Comparison of ENCODE assay signal across 23 mouse cellular contexts in the genomic region with DNA sequence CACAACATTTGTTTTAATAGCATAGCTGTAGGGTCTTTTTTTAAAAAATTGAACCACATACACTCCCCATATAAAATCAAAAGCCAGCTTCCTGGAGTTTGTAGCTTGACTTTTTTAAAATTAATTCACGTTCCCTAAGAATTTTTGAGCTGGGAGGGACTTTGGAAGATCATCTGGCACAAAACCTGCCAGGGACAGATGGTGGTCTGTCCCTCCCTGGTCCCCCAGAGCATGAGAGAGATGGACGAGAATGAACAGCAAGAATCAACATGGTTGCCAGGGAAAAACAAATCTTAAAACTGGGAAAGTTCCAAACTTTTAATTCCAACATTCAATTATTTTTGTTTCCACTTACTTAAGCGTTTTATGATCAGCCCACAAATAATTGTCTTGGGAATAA.
A peak's percentile ranks its signal among the peaks of the same experiment; 100 is the strongest.
DNase-seq lines count a peak whose midpoint lies in the region; ATAC-seq and TF ChIP-seq lines count a peak whose summit lies in the region.
"Had no signal": no experiment of that assay in that cellular context is flagged by ENCODE, and none has a peak within 500 bp of the region (broad histone marks: within the 10 kb centered on the region; RNA-seq: fewer than 3 reads in every experiment).

No protein-coding gene starts in this region.

- peaks cover 2% of the 10 kb centered on the region for H3K4me1 ChIP-seq in hindbrain, postnatal 0 days (ENCODE audit: insufficient read depth, low read length)
- H3K4me1 ChIP-seq in hindbrain, embryonic 11.5 days (replicated peaks; ENCODE audit: control insufficient read depth, insufficient read depth, low read length) = no peaks in the 10 kb centered on the region
- peaks cover 1% of the 10 kb centered on the region; the same call in 1 of the 2 replicates for H3K4me1 ChIP-seq in midbrain, postnatal 0 days (ENCODE audit: insufficient read depth, low read length)
- peaks cover 7% of the 10 kb centered on the region for H3K4me1 ChIP-seq in midbrain, embryonic 13.5 days (replicated peaks)
- H3K4me1 ChIP-seq: embryonic facial prominence, embryonic 10.5 days; embryonic facial prominence, embryonic 12.5 days had no signal

- peak; percentile 74 to 82 for DNase-seq in cerebellum, postnatal 10 days
- DNase-seq in cerebellum, postnatal 25 days = no peak
- peak; percentile 35 for DNase-seq in hindbrain, postnatal 0 days (ENCODE audit: low spot score)
- DNase-seq in hindbrain, embryonic 11.5 days (ENCODE audit: low spot score) = no peak
- DNase-seq in midbrain, postnatal 0 days (ENCODE audit: low spot score) = peak; percentile 34
- DNase-seq: adrenal gland, adult 8-10 months; adrenal gland, postnatal 14 days; adrenal gland, postnatal 36 days; B cell, adult 2 months; cerebellum, adult 11-12 months; cerebellum, adult 2 months; cerebellum, adult 9-10 months; forebrain, postnatal 0 days had no signal

- no peak overlapping the region for H3K4me2 ChIP-seq in hindbrain, postnatal 0 days (ENCODE audit: low read depth, low read length)
- no peak overlapping the region for H3K4me2 ChIP-seq in hindbrain, embryonic 11.5 days (replicated peaks; ENCODE audit: low read depth, low read length)
- no peak overlapping the region for H3K4me2 ChIP-seq in midbrain, postnatal 0 days (ENCODE audit: low read depth, low read length, poor library complexity, severe bottlenecking)
- no peak overlapping the region for H3K4me2 ChIP-seq in midbrain, embryonic 13.5 days (replicated peaks)
- H3K4me2 ChIP-seq: embryonic facial prominence, embryonic 12.5 days; forebrain, embryonic 13.5 days; forebrain, embryonic 15.5 days had no signal

- no peak for ATAC-seq in hindbrain, postnatal 0 days
- ATAC-seq in hindbrain, embryonic 11.5 days (ENCODE audit: low FRiP score) = no peak
- ATAC-seq in midbrain, postnatal 0 days (ENCODE audit: low FRiP score) = no peak
- ATAC-seq in midbrain, embryonic 13.5 days = no peak
- ATAC-seq: activated CD4-positive, CD25-positive, alpha-beta regulatory T cell, adult 4 months; CD4-positive, CD25-positive, alpha-beta regulatory T cell, adult 4 months; forebrain, embryonic 13.5 days; forebrain, embryonic 15.5 days; forebrain, postnatal 0 days; Patski had no signal

- no peaks in the 10 kb centered on the region for H3K36me3 ChIP-seq in hindbrain, postnatal 0 days (ENCODE audit: insufficient read depth, low read length)
- no peaks in the 10 kb centered on the region for H3K36me3 ChIP-seq in hindbrain, embryonic 11.5 days (ENCODE audit: control insufficient read depth, insufficient read depth, low read length)
- H3K36me3 ChIP-seq in midbrain, postnatal 0 days (ENCODE audit: insufficient read depth, low read length) = no peaks in the 10 kb centered on the region
- no peaks in the 10 kb centered on the region for H3K36me3 ChIP-seq in midbrain, embryonic 13.5 days
- H3K36me3 ChIP-seq: embryonic facial prominence, embryonic 10.5 days; embryonic facial prominence, embryonic 12.5 days; forebrain, embryonic 15.5 days; G1E had no signal

- no peak overlapping the region for H3K9ac ChIP-seq in hindbrain, postnatal 0 days (replicated peaks; ENCODE audit: low read length)
- H3K9ac ChIP-seq in hindbrain, embryonic 11.5 days (ENCODE audit: low read depth, low read length) = no peak overlapping the region
- no peak overlapping the region for H3K9ac ChIP-seq in midbrain, postnatal 0 days (replicated peaks; ENCODE audit: low read length, poor library complexity, severe bottlenecking)
- H3K9ac ChIP-seq in midbrain, embryonic 13.5 days (replicated peaks) = no peak overlapping the region
- H3K9ac ChIP-seq: embryonic facial prominence, embryonic 12.5 days; forebrain, embryonic 13.5 days; forebrain, embryonic 15.5 days; forebrain, postnatal 0 days had no signal

- H3K4me3 ChIP-seq in hindbrain, postnatal 0 days (ENCODE audit: low read length) = no peak overlapping the region
- no peak overlapping the region for H3K4me3 ChIP-seq in hindbrain, embryonic 11.5 days (ENCODE audit: low read depth, low read length)
- no peak overlapping the region for H3K4me3 ChIP-seq in midbrain, postnatal 0 days (ENCODE audit: low read depth, low read length)
- H3K4me3 ChIP-seq in midbrain, embryonic 13.5 days (replicated peaks) = no peak overlapping the region
- H3K4me3 ChIP-seq: embryonic facial prominence, embryonic 10.5 days; embryonic facial prominence, embryonic 12.5 days; forebrain, embryonic 13.5 days; forebrain, embryonic 15.5 days had no signal

- no peak for TF ChIP-seq CTCF in hindbrain, postnatal 0 days (IDR thresholded peaks at IDR 0.05; ENCODE audit: low read depth)
- no peak for TF ChIP-seq CTCF in midbrain, postnatal 0 days (IDR thresholded peaks at IDR 0.05)

- H3K9me3 ChIP-seq in hindbrain, postnatal 0 days (ENCODE audit: low read length) = no peaks in the 10 kb centered on the region
- no peaks in the 10 kb centered on the region for H3K9me3 ChIP-seq in hindbrain, embryonic 11.5 days (ENCODE audit: control insufficient read depth, low read length)
- H3K9me3 ChIP-seq in midbrain, postnatal 0 days (ENCODE audit: low read length) = no peaks in the 10 kb centered on the region
- H3K9me3 ChIP-seq in midbrain, embryonic 13.5 days = no peaks in the 10 kb centered on the region
- H3K9me3 ChIP-seq: embryonic facial prominence, embryonic 10.5 days; embryonic facial prominence, embryonic 12.5 days; forebrain, embryonic 13.5 days; forebrain, embryonic 15.5 days had no signal

- H3K27ac ChIP-seq in hindbrain, postnatal 0 days = no peak overlapping the region
- H3K27ac ChIP-seq in hindbrain, embryonic 11.5 days (ENCODE audit: low read depth, low read length) = no peak overlapping the region
- H3K27ac ChIP-seq in midbrain, postnatal 0 days (ENCODE audit: low read depth, low read length) = no peak overlapping the region
- H3K27ac ChIP-seq in midbrain, embryonic 13.5 days = no peak overlapping the region
- H3K27ac ChIP-seq: embryonic facial prominence, embryonic 10.5 days; embryonic facial prominence, embryonic 12.5 days; forebrain, embryonic 13.5 days; forebrain, embryonic 15.5 days had no signal

- 44% methylated on average over 3 of the region's 3 CpGs for WGBS in hindbrain, postnatal 0 days
- 84% methylated on average over 3 of the region's 3 CpGs for WGBS in hindbrain, embryonic 11.5 days
- WGBS in midbrain, postnatal 0 days = 80% methylated on average over 3 of the region's 3 CpGs
- 76% methylated on average over 3 of the region's 3 CpGs for WGBS in midbrain, embryonic 13.5 days

- no peaks in the 10 kb centered on the region for H3K27me3 ChIP-seq in hindbrain, postnatal 0 days (ENCODE audit: insufficient read depth, low read length)
- no peaks in the 10 kb centered on the region for H3K27me3 ChIP-seq in hindbrain, embryonic 11.5 days (ENCODE audit: control insufficient read depth, insufficient read depth, low read length)
- no peaks in the 10 kb centered on the region for H3K27me3 ChIP-seq in midbrain, postnatal 0 days (ENCODE audit: insufficient read depth, low read length)
- no peaks in the 10 kb centered on the region for H3K27me3 ChIP-seq in midbrain, embryonic 13.5 days
- H3K27me3 ChIP-seq: CH12.LX; embryonic facial prominence, embryonic 12.5 days; forebrain, embryonic 13.5 days; forebrain, embryonic 15.5 days had no signal

Comparison
In these comparisons a context has a peak if more than half of its experiments do, and no peak if none do; other contexts are left out.
1. DNase-seq: peak in cerebellum, postnatal 10 days (2 of 2), hindbrain, postnatal 0 days (single experiment) and midbrain, postnatal 0 days (single experiment); none in cerebellum, postnatal 25 days (0 of 2) and hindbrain, embryonic 11.5 days (single experiment).